Mouse (Mus musculus) heart, postnatal 0 days (tissue): Measurements from ENCODE around the gene Rpl23. TPM values are rescaled to one million over a fixed set of nuclear protein-coding genes. Genes with fewer than 3 reads are reported as not detected.

ENCODE experiments used
- ATAC-seq: fragments of 200-750 bp; cut with Nextera tagmentation; 2 replicates; pipeline ENCODE4 v1.8.0; 2017; ENCODE audit warnings: low read depth, moderate number of reproducible peaks, moderate library complexity; ENCODE audit not compliant: insufficient read depth
- DNase-seq: peaks from one replicate; pipeline ENCODE4 v3.0.0-alpha.2; 2016; ENCODE audit warnings: low spot score
- H3K27ac ChIP-seq: fragments of 300-500 bp; sonication (generic); 2 replicates; pipeline ENCODE4 v1.5.1; 2014; ENCODE audit warnings: low read depth, mild to moderate bottlenecking
- H3K27me3 ChIP-seq: fragments of 300-500 bp; sonication (generic); 2 replicates; pipeline ENCODE4 v1.6.1; 2014; ENCODE audit warnings: low read length, mixed read lengths; ENCODE audit not compliant: control insufficient read depth, insufficient read depth
- H3K36me3 ChIP-seq: fragments of 300-500 bp; sonication (generic); replicated peaks from 2 replicates; pipeline ENCODE4 v1.6.1; 2014; ENCODE audit warnings: low read length, mixed read lengths; ENCODE audit not compliant: control insufficient read depth, insufficient read depth
- H3K4me1 ChIP-seq: fragments of 300-500 bp; sonication (generic); 2 replicates; pipeline ENCODE4 v1.6.1; 2014; ENCODE audit warnings: antibody characterized with exemption; ENCODE audit not compliant: control insufficient read depth, insufficient read depth
- H3K4me2 ChIP-seq: fragments of 300-500 bp; sonication (generic); 2 replicates; pipeline ENCODE4 v1.6.1; 2014; ENCODE audit warnings: low read depth, mild to moderate bottlenecking, low read length, moderate library complexity
- H3K4me3 ChIP-seq: fragments of 300-500 bp; sonication (generic); 2 replicates; pipeline ENCODE4 v1.5.1; 2014; ENCODE audit warnings: low read depth, low read length
- H3K9ac ChIP-seq: fragments of 300-500 bp; sonication (generic); replicated peaks from 2 replicates; pipeline ENCODE4 v1.6.1; 2014; ENCODE audit warnings: low read depth, low read length, mixed read lengths
- H3K9me3 ChIP-seq: fragments of 300-500 bp; sonication (generic); replicated peaks from 2 replicates; pipeline ENCODE4 v1.6.1; 2016; ENCODE audit warnings: low read length; ENCODE audit not compliant: control insufficient read depth
- CTCF ChIP-seq: IDR thresholded peaks from 2 replicates; pipeline ENCODE4 v1.5.1; 2016; ENCODE audit warnings: antibody characterized with exemption, control low read depth, low read depth
- EP300 ChIP-seq: IDR thresholded peaks from 2 replicates; pipeline ENCODE4 v1.6.1; 2016; ENCODE audit warnings: antibody characterized with exemption, low read depth
- WGBS: fragments of 180-500 bp; shearing (Covaris S2); extraction: QIAGEN DNeasy Blood & Tissue Kit; methylation state at CpG from one replicate; pipeline ENCODE4 v1.1.7; 2014; 5-methylcytosine and 5-hydroxymethylcytosine counted together
- polyA plus RNA-seq: library from polyadenylated mRNA; unstranded; fragments of >200 nt; fragmentation: Nextera tagmentation; extraction: Ambion mirVana; gene quantifications from 2 replicates; pipeline ENCODE4 v1.2.1, GENCODE M21; 2015
- total RNA-seq: library from RNA; depleted of rRNA; stranded (reverse); fragments of >200 nt; gene quantifications from 2 replicates; pipeline ENCODE4 v1.2.3, GENCODE M21; 2014; ENCODE audit warnings: low replicate concordance

Rpl23 gene
- total and polyA plus RNA-seq, 2 experiments from 2014 or later, result 208 to 394 TPM

- peaks cover 49% of the 10 kb centered on the region for H3K4me1 ChIP-seq
- no peak for DNase-seq
- peak overlapping the region; percentile 90 for H3K4me2 ChIP-seq
- no peak for ATAC-seq
- 0 out of 2 replicates have a peak overlapping the region, but pooled peaks have one; percentile 10 for H3K27ac ChIP-seq
- H3K36me3 ChIP-seq, result peaks cover 4% of the 10 kb centered on the region; the same call in 1 of the 2 replicates
- TF ChIP-seq EP300 (no peak), CTCF (no peak)
- H3K4me3 ChIP-seq, result no peak overlapping the region
- WGBS, result 31% methylated on average over 1 of the region's 1 CpGs
- H3K27me3 ChIP-seq, result no peaks in the 10 kb centered on the region
- no peak overlapping the region for H3K9ac ChIP-seq
- H3K9me3 ChIP-seq, result no peaks in the 10 kb centered on the region
Measured at GRCm38 (mm10) chr11:97802194-97802470, 19.9 kb upstream of the Rpl23 start.

- H3K27ac ChIP-seq, result peak overlapping the region; percentile 89; the same call in 1 of the 2 replicates
- H3K9ac ChIP-seq, result no peak overlapping the region
- peak overlapping the region; percentile 90 for H3K4me2 ChIP-seq
- H3K4me1 ChIP-seq, result peaks cover 44% of the 10 kb centered on the region
- WGBS, result 23% methylated on average over 8 of the region's 8 CpGs
- H3K27me3 ChIP-seq, result no peaks in the 10 kb centered on the region
- peak overlapping the region; percentile 89 for H3K4me3 ChIP-seq
- H3K9me3 ChIP-seq, result no peaks in the 10 kb centered on the region
- DNase-seq (no peak), ATAC-seq (no peak)
- no peak for TF ChIP-seq EP300
- TF ChIP-seq CTCF, result peak; percentile 33
- no peaks in the 10 kb centered on the region for H3K36me3 ChIP-seq
Measured at GRCm38 (mm10) chr11:97801409-97802193, 19.4 kb upstream of the Rpl23 start.

DNA sequence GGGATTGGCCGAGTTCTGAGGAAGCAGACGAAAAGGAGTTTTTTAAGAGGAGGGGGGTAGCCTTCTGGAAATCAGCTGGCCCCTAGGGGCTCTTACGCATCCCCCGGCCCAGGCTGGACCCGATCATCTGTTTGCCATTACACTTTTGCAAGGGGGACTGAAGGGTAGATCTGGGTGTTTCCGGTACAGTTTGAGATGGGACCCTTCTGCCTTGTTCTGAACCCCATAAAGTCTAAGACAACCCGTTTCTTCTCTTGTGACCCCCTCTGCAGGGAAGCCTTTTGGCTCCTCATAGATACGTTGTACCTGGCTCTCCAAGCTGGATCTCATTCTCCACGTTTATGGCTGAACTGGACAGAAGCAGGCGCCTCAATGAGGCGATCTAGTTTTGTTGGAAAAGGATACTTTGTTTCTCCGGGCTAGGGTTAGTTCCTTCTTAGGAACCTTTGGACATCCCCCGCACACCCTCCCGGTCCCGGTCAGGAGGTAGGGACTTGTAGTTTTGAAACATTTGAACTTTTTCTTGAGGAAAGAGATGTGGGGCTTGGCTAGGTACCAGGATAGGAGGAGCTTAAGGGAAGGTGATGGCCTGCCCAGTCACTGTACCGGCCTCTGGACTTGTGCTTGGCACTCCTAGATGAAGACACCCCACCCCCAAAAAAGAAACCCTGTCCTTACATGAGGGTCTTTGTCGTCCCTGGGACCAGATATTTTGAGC, 18.6 kb upstream of the Rpl23 start:
- peak overlapping the region; percentile 89 for H3K4me3 ChIP-seq
- no peak for TF ChIP-seq EP300

GRCm38 (mm10) chr11:97799994-97800690, 17.9 kb upstream of the Rpl23 start:
- TF ChIP-seq EP300, result no peak; the same call in 1 of the 2 replicates
- Histone ChIP-seq H3K9ac (peak overlapping the region; percentile 72), H3K9me3 (no peaks in the 10 kb centered on the region), H3K4me1 (peaks cover 30% of the 10 kb centered on the region), H3K27me3 (no peaks in the 10 kb centered on the region), H3K36me3 (no peaks in the 10 kb centered on the region), H3K4me2 (peak overlapping the region; percentile 90), H3K4me3 (peak overlapping the region; percentile 89), H3K27ac (peak overlapping the region; percentile 89)
- WGBS, result under 1% methylated on average over 31 of the region's 43 CpGs
- ATAC-seq (peak; percentile 69), DNase-seq (no peak)

More for the DNA sequence above, 18.6 kb upstream of the Rpl23 start:
- no peaks in the 10 kb centered on the region for H3K9me3 ChIP-seq
- ATAC-seq (no peak), DNase-seq (no peak)
- peak overlapping the region; percentile 90 for H3K4me2 ChIP-seq
- H3K9ac ChIP-seq, result peak overlapping the region; percentile 72
- no peaks in the 10 kb centered on the region for H3K36me3 ChIP-seq
- no peaks in the 10 kb centered on the region for H3K27me3 ChIP-seq
- peaks cover 37% of the 10 kb centered on the region for H3K4me1 ChIP-seq
- WGBS, result 4% methylated on average over 17 of the region's 17 CpGs
- H3K27ac ChIP-seq, result peak overlapping the region; percentile 89

DNA sequence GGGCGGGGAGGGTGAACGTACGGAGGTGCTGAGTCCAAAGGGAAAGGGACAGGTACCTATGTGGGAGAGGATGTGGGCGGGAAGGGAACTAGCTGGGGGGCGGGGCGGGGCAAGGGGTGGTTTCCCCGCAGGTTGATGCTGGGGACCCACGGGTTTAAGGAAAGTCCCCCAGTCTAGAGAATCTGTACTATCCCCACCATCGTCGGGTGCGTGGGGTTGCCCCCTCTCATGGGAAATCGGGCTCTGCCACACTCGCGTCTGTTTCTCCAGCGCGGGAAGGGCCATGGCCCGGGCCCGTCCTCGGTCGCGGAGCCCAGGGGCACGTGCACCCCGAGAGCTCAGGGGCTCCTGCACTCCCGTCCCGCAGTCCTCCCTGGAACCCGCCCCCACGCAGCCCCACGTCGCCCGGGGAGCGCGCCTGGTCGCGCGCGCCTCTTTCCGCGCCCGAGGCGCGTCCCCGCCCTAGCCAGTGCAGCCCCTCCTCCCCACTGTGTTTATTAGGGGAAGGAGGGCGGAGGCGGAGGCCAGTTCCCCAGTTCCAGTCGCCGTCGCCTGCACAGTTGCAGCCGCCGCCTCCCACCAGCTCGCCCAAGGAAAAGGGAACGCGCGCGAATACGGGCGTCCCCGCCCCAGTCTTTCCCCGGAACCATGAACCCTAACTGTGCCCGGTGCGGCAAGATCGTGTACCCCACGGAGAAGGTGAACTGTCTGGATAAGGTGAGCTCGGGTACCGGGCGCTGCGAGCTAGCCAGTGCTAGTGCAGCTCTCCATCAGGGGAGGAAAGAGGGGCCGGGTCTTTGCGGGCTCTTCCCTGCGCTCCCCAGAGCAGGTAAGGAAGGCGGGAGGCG, 17.1 kb upstream of the Rpl23 start:
- no peaks in the 10 kb centered on the region for H3K9me3 ChIP-seq
- H3K27me3 ChIP-seq, result no peaks in the 10 kb centered on the region
- DNase-seq (peak; percentile 76), ATAC-seq (peak; percentile 76)
- TF ChIP-seq EP300 (no peak), CTCF (no peak)
- peak overlapping the region; percentile 89 for H3K4me3 ChIP-seq
- peak overlapping the region; percentile 89 for H3K27ac ChIP-seq
- peak overlapping the region; percentile 72 for H3K9ac ChIP-seq
- H3K4me1 ChIP-seq, result peaks cover 23% of the 10 kb centered on the region
- H3K36me3 ChIP-seq, result no peaks in the 10 kb centered on the region
- under 1% methylated on average over 69 of the region's 71 CpGs for WGBS
- peak overlapping the region; percentile 90 for H3K4me2 ChIP-seq
